Mouse (Mus musculus) left cerebral cortex, postnatal 14 days (tissue): ENCODE results near the gene Unc13c. TPM values are rescaled to one million over a fixed set of nuclear protein-coding genes. Genes with fewer than 3 reads are reported as not detected.

Experiments used
- total RNA-seq, 2 experiments: library from RNA; stranded (reverse); gene quantifications; 2 replicates each; pipeline ENCODE4 v1.2.3; 2021

Unc13c gene
- total RNA-seq, 2 experiments from 2014 or later = 21.4 to 24.3 TPM

Other genes with a start within 250 kb of the Unc13c start
- gene Wdr72, start 141.4 kb upstream of the Unc13c start, total RNA-seq = under 1 TPM in 1 of 2 experiments, not detected in 1; 0.06 TPM